Mouse (Mus musculus) liver, postnatal 0 days (tissue): ENCODE measurements around the gene Robo2. TPM values are rescaled to one million over a fixed set of nuclear protein-coding genes. Genes with fewer than 3 reads are reported as not detected.

Experiments
- ATAC-seq: fragments of 200-750 bp; cut with Nextera tagmentation; 2 replicates; pipeline ENCODE4 v1.8.0; 2017; ENCODE audit warnings: mild to moderate bottlenecking, moderate library complexity
- DNase-seq: peaks from one replicate; pipeline ENCODE4 v3.0.0-alpha.2; 2016
- H3K27ac ChIP-seq: fragments of 300-500 bp; sonication (generic); 2 replicates; pipeline ENCODE4 v1.5.1; 2014; ENCODE audit warnings: antibody characterized with exemption, moderate library complexity, mild to moderate bottlenecking, low read depth
- H3K27me3 ChIP-seq: fragments of 300-500 bp; sonication (generic); 2 replicates; pipeline ENCODE4 v1.6.1; 2014; ENCODE audit warnings: low read length, control low read depth, mixed read lengths; ENCODE audit not compliant: insufficient read depth
- H3K36me3 ChIP-seq: fragments of 300-500 bp; sonication (generic); replicated peaks from 2 replicates; pipeline ENCODE4 v1.6.1; 2014; ENCODE audit warnings: mild to moderate bottlenecking, control low read depth, low read length, moderate library complexity, mixed read lengths; ENCODE audit not compliant: insufficient read depth
- H3K4me1 ChIP-seq: fragments of 300-500 bp; sonication (generic); 2 replicates; pipeline ENCODE4 v1.6.1; 2014; ENCODE audit warnings: antibody characterized with exemption, mild to moderate bottlenecking, control low read depth; ENCODE audit not compliant: insufficient read depth
- H3K4me2 ChIP-seq: fragments of 300-500 bp; sonication (generic); 2 replicates; pipeline ENCODE4 v1.6.1; 2014; ENCODE audit warnings: low read depth, mild to moderate bottlenecking, low read length, moderate library complexity, mixed read lengths
- H3K4me3 ChIP-seq: fragments of 300-500 bp; sonication (generic); 2 replicates; pipeline ENCODE4 v1.5.1; 2014; ENCODE audit warnings: low read depth, low read length
- H3K9ac ChIP-seq: fragments of 300-500 bp; sonication (generic); replicated peaks from 2 replicates; pipeline ENCODE4 v1.6.1; 2014; ENCODE audit warnings: mild to moderate bottlenecking, moderate library complexity
- H3K9me3 ChIP-seq: fragments of 300-500 bp; sonication (generic); 2 replicates; pipeline ENCODE4 v1.6.1; 2016; ENCODE audit warnings: mild to moderate bottlenecking, control low read depth, low read length, mixed read lengths
- CTCF ChIP-seq: sonication (generic); IDR thresholded peaks from 2 replicates; pipeline ENCODE4 v1.5.1; 2016; ENCODE audit warnings: antibody characterized with exemption, low read depth
- EP300 ChIP-seq: IDR thresholded peaks from 2 replicates; pipeline ENCODE4 v1.6.1; 2016; ENCODE audit warnings: antibody characterized with exemption, low read depth, mild to moderate bottlenecking
- WGBS: fragments of 180-500 bp; shearing (Covaris S2); extraction: QIAGEN DNeasy Blood & Tissue Kit; methylation state at CpG from one replicate; pipeline ENCODE4 v1.1.7; 2014; ENCODE audit not compliant: insufficient replicate concordance; 5-methylcytosine and 5-hydroxymethylcytosine counted together
- polyA plus RNA-seq: library from polyadenylated mRNA; unstranded; fragments of >200 nt; fragmentation: Nextera tagmentation; extraction: Ambion mirVana; gene quantifications from 2 replicates; pipeline ENCODE4 v1.2.1, GENCODE M21; 2015

Robo2 gene
- polyA plus RNA-seq, 1 experiment from 2014 or later, result 1.6 TPM

- TF ChIP-seq CTCF (no peak), EP300 (no peak)
- WGBS, result 53% methylated on average over 5 of the region's 5 CpGs
- Histone ChIP-seq H3K36me3 (no peaks in the 10 kb centered on the region), H3K9me3 (no peaks in the 10 kb centered on the region), H3K27me3 (no peaks in the 10 kb centered on the region), H3K9ac (no peak overlapping the region), H3K4me3 (no peak overlapping the region), H3K4me1 (no peaks in the 10 kb centered on the region), H3K4me2 (no peak overlapping the region), H3K27ac (no peak overlapping the region)
- no peak for DNase-seq
- no peak for ATAC-seq
Measured at GRCm38 (mm10) chr16:74233596-74233995, 178.0 kb downstream of the Robo2 start.

DNA sequence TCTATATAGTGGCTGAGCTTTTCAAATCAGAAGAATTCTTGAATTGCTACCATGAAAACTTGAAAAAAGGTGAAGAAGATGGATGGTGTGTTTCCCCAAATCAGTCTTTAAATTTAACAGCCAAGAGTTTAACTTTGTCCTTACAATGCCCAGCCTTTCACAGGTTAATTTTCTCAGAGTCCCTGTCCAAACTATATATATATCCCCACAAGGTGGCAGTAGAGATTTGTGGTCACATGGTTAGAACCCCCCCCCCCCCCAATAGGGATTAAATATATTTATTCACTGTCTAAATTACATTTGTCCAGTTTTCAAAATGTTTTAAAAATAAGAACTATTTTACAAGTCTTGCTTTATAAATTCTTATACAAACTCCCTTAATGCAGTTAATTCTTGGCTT, 184.3 kb downstream of the Robo2 start:
- DNase-seq (no peak), ATAC-seq (no peak)
- Histone ChIP-seq H3K9me3 (no peaks in the 10 kb centered on the region), H3K4me1 (no peaks in the 10 kb centered on the region), H3K36me3 (no peaks in the 10 kb centered on the region), H3K9ac (no peak overlapping the region), H3K4me3 (no peak overlapping the region), H3K27ac (no peak overlapping the region), H3K4me2 (no peak overlapping the region), H3K27me3 (no peaks in the 10 kb centered on the region)
- peak; percentile 49 for TF ChIP-seq CTCF
- TF ChIP-seq EP300, result no peak

DNA sequence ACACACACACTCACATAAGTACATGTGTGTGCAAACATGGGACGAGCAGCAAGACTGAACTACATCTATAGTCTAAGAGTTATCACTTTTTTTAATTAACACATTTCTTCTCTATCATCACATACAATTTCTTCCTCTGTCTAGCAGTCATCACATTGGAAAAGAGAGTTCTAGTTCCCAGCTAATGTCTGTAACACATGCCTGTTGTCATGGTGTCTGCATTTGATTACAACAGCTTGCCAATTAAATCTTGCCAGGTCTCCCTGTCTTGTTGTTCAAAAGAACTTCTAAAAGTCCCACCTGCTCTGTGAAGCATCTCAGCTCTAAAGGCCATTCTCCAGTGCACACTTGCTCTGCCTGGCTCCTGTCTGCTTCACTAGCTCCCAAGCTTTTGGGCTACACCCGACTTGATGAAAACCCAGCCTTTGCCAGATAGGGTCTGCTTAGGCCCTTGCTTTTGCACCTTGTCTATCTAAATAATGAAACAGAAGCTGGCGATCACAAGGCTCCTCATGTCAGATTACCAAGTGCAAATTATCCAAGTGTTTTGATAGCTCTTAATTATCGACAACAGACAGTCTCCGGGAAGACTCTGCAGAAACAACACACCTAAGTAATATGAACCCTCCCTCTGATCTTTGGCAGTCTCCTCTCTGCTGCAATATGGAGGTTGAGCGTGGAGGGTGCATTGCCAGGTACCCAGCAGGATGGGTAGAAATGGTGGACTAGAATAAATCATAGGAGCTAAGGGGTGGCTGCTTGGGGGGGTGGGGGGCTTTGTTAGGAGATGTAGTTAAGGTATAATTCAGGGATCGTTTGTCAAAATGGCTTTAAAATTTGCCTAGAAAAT, 186.0 kb downstream of the Robo2 start:
- no peak for TF ChIP-seq CTCF
- TF ChIP-seq EP300, result no peak
- no peak overlapping the region for H3K27ac ChIP-seq
- H3K36me3 ChIP-seq, result no peaks in the 10 kb centered on the region
- no peaks in the 10 kb centered on the region for H3K4me1 ChIP-seq
- 70% methylated on average over 7 of the region's 7 CpGs for WGBS
- H3K27me3 ChIP-seq, result no peaks in the 10 kb centered on the region
- no peak overlapping the region for H3K9ac ChIP-seq
- H3K4me2 ChIP-seq, result no peak overlapping the region
- no peaks in the 10 kb centered on the region for H3K9me3 ChIP-seq
- no peak for DNase-seq
- ATAC-seq, result no peak
- no peak overlapping the region for H3K4me3 ChIP-seq

DNA sequence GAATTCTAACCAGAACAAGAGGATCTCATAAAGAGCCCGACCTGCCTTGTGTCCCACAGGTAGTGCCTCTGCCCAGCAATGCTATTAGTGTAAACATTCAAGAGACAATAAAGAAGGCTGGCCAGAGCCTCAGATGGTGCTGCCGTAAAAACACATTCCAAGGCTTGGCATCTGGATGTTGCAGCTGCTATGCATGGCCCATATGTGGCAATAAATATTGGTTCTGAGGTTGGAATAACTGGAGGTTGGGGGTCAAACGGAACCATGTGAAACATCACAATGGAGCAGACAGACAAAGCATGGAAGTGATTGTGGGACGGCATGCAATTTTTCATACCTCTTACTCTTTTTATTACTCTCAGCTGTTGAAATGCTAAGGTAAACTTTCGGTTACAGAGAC, 189.1 kb downstream of the Robo2 start:
- 61% methylated on average over 5 of the region's 5 CpGs for WGBS
- DNase-seq (no peak), ATAC-seq (no peak)
- H3K9me3 ChIP-seq, result no peaks in the 10 kb centered on the region
- no peaks in the 10 kb centered on the region for H3K36me3 ChIP-seq
- no peak overlapping the region for H3K9ac ChIP-seq
- H3K4me2 ChIP-seq, result no peak overlapping the region
- H3K4me1 ChIP-seq, result no peaks in the 10 kb centered on the region
- TF ChIP-seq CTCF, result no peak
- TF ChIP-seq EP300, result no peak
- no peaks in the 10 kb centered on the region for H3K27me3 ChIP-seq
- no peak overlapping the region for H3K27ac ChIP-seq
- no peak overlapping the region for H3K4me3 ChIP-seq

DNA sequence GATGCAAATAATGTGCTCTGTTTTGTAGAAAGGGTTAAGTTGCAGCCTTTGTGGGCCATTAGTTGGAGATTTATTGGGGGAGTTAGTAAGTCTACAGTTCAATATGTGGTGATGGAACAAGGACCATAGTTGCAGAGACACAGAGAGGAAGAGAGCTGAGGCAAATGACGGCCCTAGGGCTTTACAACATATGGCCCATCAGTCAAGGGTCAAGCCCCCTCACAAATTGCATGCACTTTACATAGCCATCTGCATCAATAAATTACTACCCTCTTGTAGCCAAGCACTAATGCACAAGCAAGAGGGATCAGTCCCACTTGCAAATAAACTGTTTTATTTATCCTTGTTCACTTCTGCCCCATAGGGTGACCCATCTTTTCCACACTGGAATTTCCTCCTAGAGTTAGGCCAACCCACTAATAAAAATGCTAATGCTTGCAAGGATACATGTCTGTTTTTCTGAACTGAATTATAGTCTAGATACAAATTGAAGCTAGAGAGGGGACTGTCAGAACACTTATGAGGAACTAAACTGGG, 194.7 kb downstream of the Robo2 start:
- H3K27me3 ChIP-seq, result no peaks in the 10 kb centered on the region
- H3K4me1 ChIP-seq, result no peaks in the 10 kb centered on the region
- DNase-seq (no peak), ATAC-seq (no peak)
- no peaks in the 10 kb centered on the region for H3K9me3 ChIP-seq
- H3K9ac ChIP-seq, result no peak overlapping the region
- no peak overlapping the region for H3K4me2 ChIP-seq
- 65% methylated on average over 1 of the region's 1 CpGs for WGBS
- no peaks in the 10 kb centered on the region for H3K36me3 ChIP-seq
- H3K4me3 ChIP-seq, result no peak overlapping the region
- H3K27ac ChIP-seq, result no peak overlapping the region
- TF ChIP-seq CTCF (no peak), EP300 (no peak)

GRCm38 (mm10) chr16:74215791-74216190, 195.8 kb downstream of the Robo2 start:
- WGBS, result 83% methylated on average over 13 of the region's 13 CpGs
- H3K27ac ChIP-seq, result no peak overlapping the region
- H3K9ac ChIP-seq, result no peak overlapping the region
- no peaks in the 10 kb centered on the region for H3K9me3 ChIP-seq
- H3K4me2 ChIP-seq, result no peak overlapping the region
- H3K27me3 ChIP-seq, result no peaks in the 10 kb centered on the region
- TF ChIP-seq CTCF (no peak), EP300 (no peak)
- H3K4me3 ChIP-seq, result no peak overlapping the region
- H3K36me3 ChIP-seq, result no peaks in the 10 kb centered on the region
- ATAC-seq (no peak), DNase-seq (no peak)
- no peaks in the 10 kb centered on the region for H3K4me1 ChIP-seq
